Mouse (Mus musculus) embryonic fibroblast, embryonic 13.5 days (primary cell): ENCODE measurements around the gene Smyd3.

Experiments used
- CTCF ChIP-seq: IDR thresholded peaks from 2 replicates; pipeline ENCODE4 v1.5.1; 2011; ENCODE audit warnings: mild to moderate bottlenecking, control low read depth, low read length, moderate library complexity, borderline replicate concordance; ENCODE audit not compliant: insufficient read depth
- POLR2A ChIP-seq: IDR thresholded peaks from 2 replicates; pipeline ENCODE4 v1.6.1; 2011; ENCODE audit warnings: low read depth, mild to moderate bottlenecking, control low read depth, low read length, moderate library complexity

GRCm38 (mm10) chr1:179385691-179386090 lies 132.2 kb downstream of the Smyd3 start:
- TF ChIP-seq POLR2A, result no peak
- TF ChIP-seq CTCF, result no peak
